Mouse (Mus musculus) testis, adult 2 months (tissue): ENCODE measurements around the gene Dclre1b. TPM values are rescaled to one million over a fixed set of nuclear protein-coding genes. Genes with fewer than 3 reads are reported as not detected.

Source experiments
- H3K27ac ChIP-seq: fragments of 200-500 bp; 2 replicates; pipeline ENCODE4 v1.5.1; 2012; ENCODE audit warnings: low read depth, low read length; ENCODE audit not compliant: control insufficient read depth, insufficient read depth
- H3K27me3 ChIP-seq: fragments of 200-500 bp; 2 replicates; pipeline ENCODE4 v1.6.1; 2012; ENCODE audit warnings: mild to moderate bottlenecking, low read length, moderate library complexity; ENCODE audit not compliant: control insufficient read depth, insufficient read depth
- H3K36me3 ChIP-seq: fragments of 200-500 bp; 2 replicates; pipeline ENCODE4 v1.6.1; 2012; ENCODE audit warnings: mild to moderate bottlenecking, low read length; ENCODE audit not compliant: control insufficient read depth, insufficient read depth
- H3K4me1 ChIP-seq: fragments of 200-500 bp; 2 replicates; pipeline ENCODE4 v1.6.1; 2012; ENCODE audit warnings: low read length; ENCODE audit not compliant: control insufficient read depth, insufficient read depth
- H3K4me3 ChIP-seq: fragments of 200-500 bp; 2 replicates; pipeline ENCODE4 v1.5.1; 2012; ENCODE audit warnings: low read depth, mild to moderate bottlenecking, low read length, moderate library complexity, mixed read lengths; ENCODE audit not compliant: control insufficient read depth
- CTCF ChIP-seq: fragments of 200-500 bp; IDR thresholded peaks from 2 replicates; pipeline ENCODE4 v1.5.1; 2012; ENCODE audit warnings: low read depth, mild to moderate bottlenecking, inconsistent platforms, low read length, moderate library complexity; ENCODE audit not compliant: control insufficient read depth, insufficient read depth, insufficient replicate concordance
- POLR2A ChIP-seq: fragments of 200-500 bp; IDR thresholded peaks from 2 replicates; pipeline ENCODE4 v1.6.1; 2012; ENCODE audit warnings: low read depth, mild to moderate bottlenecking, inconsistent platforms, low read length, moderate library complexity; ENCODE audit not compliant: control insufficient read depth
- polyA plus RNA-seq: library from polyadenylated mRNA; depleted of rRNA; stranded (reverse); fragments of >200 nt; gene quantifications from 2 replicates; pipeline ENCODE4 v1.2.3, GENCODE M21; 2012; rRNA removed

Gene Dclre1b
- polyA plus RNA-seq, 1 experiment: 7.6 TPM

GRCm38 (mm10) chr3:103766789-103767188, 42.5 kb downstream of the Dclre1b start:
- Histone ChIP-seq H3K27ac (no peak overlapping the region), H3K4me1 (peaks cover 3% of the 10 kb centered on the region; the same call in 1 of the 2 replicates), H3K4me3 (no peak overlapping the region), H3K36me3 (no peaks in the 10 kb centered on the region), H3K27me3 (no peaks in the 10 kb centered on the region)
- TF ChIP-seq POLR2A (no peak), CTCF (no peak)

- no peak overlapping the region for H3K27ac ChIP-seq
- no peak overlapping the region for H3K4me3 ChIP-seq
- H3K27me3 ChIP-seq: no peaks in the 10 kb centered on the region
- no peaks in the 10 kb centered on the region for H3K4me1 ChIP-seq
- TF ChIP-seq CTCF: no peak
- no peak for TF ChIP-seq POLR2A
- peaks cover 2% of the 10 kb centered on the region; the same call in 1 of the 2 replicates for H3K36me3 ChIP-seq
Observed at GRCm38 (mm10) chr3:103759261-103759970, 49.8 kb downstream of the Dclre1b start.

GRCm38 (mm10) chr3:103758456-103758855, 50.8 kb downstream of the Dclre1b start:
- H3K27me3 ChIP-seq: no peaks in the 10 kb centered on the region
- no peaks in the 10 kb centered on the region for H3K4me1 ChIP-seq
- peaks cover 2% of the 10 kb centered on the region; the same call in 1 of the 2 replicates for H3K36me3 ChIP-seq
- TF ChIP-seq POLR2A: no peak
- no peak for TF ChIP-seq CTCF
- H3K27ac ChIP-seq: no peak overlapping the region
- no peak overlapping the region for H3K4me3 ChIP-seq

GRCm38 (mm10) chr3:103756920-103757319, 52.3 kb downstream of the Dclre1b start:
- Histone ChIP-seq H3K27me3 (no peaks in the 10 kb centered on the region), H3K27ac (no peak overlapping the region), H3K36me3 (peaks cover 2% of the 10 kb centered on the region; the same call in 1 of the 2 replicates), H3K4me1 (no peaks in the 10 kb centered on the region), H3K4me3 (no peak overlapping the region)
- TF ChIP-seq CTCF (no peak), POLR2A (no peak)

- no peaks in the 10 kb centered on the region for H3K4me1 ChIP-seq
- no peak overlapping the region for H3K27ac ChIP-seq
- H3K36me3 ChIP-seq: peaks cover 2% of the 10 kb centered on the region
- TF ChIP-seq CTCF (no peak), POLR2A (no peak)
- H3K27me3 ChIP-seq: no peaks in the 10 kb centered on the region
- H3K4me3 ChIP-seq: no peak overlapping the region
Observed at GRCm38 (mm10) chr3:103755351-103755750, 53.9 kb downstream of the Dclre1b start.

- Histone ChIP-seq H3K36me3 (peaks cover 4% of the 10 kb centered on the region; the same call in 1 of the 2 replicates), H3K27ac (no peak overlapping the region), H3K27me3 (no peaks in the 10 kb centered on the region), H3K4me3 (no peak overlapping the region), H3K4me1 (no peaks in the 10 kb centered on the region)
- TF ChIP-seq CTCF (no peak), POLR2A (no peak)
Observed at GRCm38 (mm10) chr3:103751558-103751957, 57.7 kb downstream of the Dclre1b start.

Other genes starting within 250 kb of the Dclre1b start
- 0.10 TPM in 1 of 2 replicates, not detected in the other for gene Syt6, start 234.2 kb downstream of the Dclre1b start, polyA plus RNA-seq
- gene Atg4a-ps, start 163.4 kb downstream of the Dclre1b start, polyA plus RNA-seq: not detected in 2 replicates
- 4.1 and 4.5 TPM in 2 replicates for gene Olfml3, start 71.4 kb downstream of the Dclre1b start, polyA plus RNA-seq
- not detected in 2 replicates for gene Gm10964, start 70.1 kb downstream of the Dclre1b start, polyA plus RNA-seq
- 203 and 224 TPM in 2 replicates for gene Hipk1, start 17.9 kb downstream of the Dclre1b start, polyA plus RNA-seq
- gene Ap4b1, start 76 bp upstream of the Dclre1b start, polyA plus RNA-seq: 33.9 and 36.2 TPM in 2 replicates
- 2.2 TPM in 2 replicates for gene Gm43064, start 129 bp upstream of the Dclre1b start, polyA plus RNA-seq
- gene Bcl2l15, start 23.2 kb upstream of the Dclre1b start, polyA plus RNA-seq: 0.68 and 3.2 TPM in 2 replicates
- 0.77 and 2.7 TPM in 2 replicates for gene Ptpn22, start 50.4 kb upstream of the Dclre1b start, polyA plus RNA-seq
- gene Rsbn1, start 104.7 kb upstream of the Dclre1b start, polyA plus RNA-seq: 22.1 TPM in 2 replicates
- 21.6 and 24.2 TPM in 2 replicates for gene Phtf1, start 158.7 kb upstream of the Dclre1b start, polyA plus RNA-seq